Mouse (Mus musculus): ENCODE data around the gene Pglyrp3. TPM values are rescaled to one million over a fixed set of nuclear protein-coding genes. Genes with fewer than 3 reads are reported as not detected.
A peak's percentile ranks its signal among the peaks of the same experiment; 100 is the strongest.
"Not testable (repeated sequence)": the region's sequence is repeated elsewhere in the genome, so short reads cannot be mapped to it uniquely, and the experiment has no call there.

Pglyrp3 gene
- not detected in 2 replicates for polyA plus RNA-seq (2014; fragmentation: Nextera tagmentation; extraction: Ambion mirVana)

GRCm38 (mm10) chr3:92014283-92014682 is at the start of gene Pglyrp3:
TSS of gene Pglyrp3 (plus strand) at chr3:92014583.
- Histone ChIP-seq H3K4me3 (ENCODE audit: low read depth, low read length) (no peak within 1 kb of the TSS), H3K27me3 (ENCODE audit: control insufficient read depth, insufficient read depth, low read length) (no peaks in the 10 kb centered on the region), H3K27ac (replicated peaks; ENCODE audit: low read depth, low read length) (no peak within 1 kb of the TSS), H3K4me2 (ENCODE audit: low read depth, low read length) (no peak within 1 kb of the TSS), H3K4me1 (ENCODE audit: control insufficient read depth, insufficient read depth, low read length) (no peaks in the 10 kb centered on the region), H3K9me3 (replicated peaks; ENCODE audit: control insufficient read depth, low read length) (no peaks in the 10 kb centered on the region), H3K36me3 (replicated peaks; ENCODE audit: control insufficient read depth, insufficient read depth, low read depth, low read length) (no peaks in the 10 kb centered on the region), H3K9ac (replicated peaks; ENCODE audit: low read length) (no peak within 1 kb of the TSS)
- ATAC-seq (replicated peaks; ENCODE audit: insufficient number of reproducible peaks, low FRiP score, low TSS enrichment, low read depth) = no peak
- DNase-seq (ENCODE audit: low spot score) = no peak
- WGBS = 89% methylated on average over 1 of the region's 1 CpGs

GRCm38 (mm10) chr3:92011001-92011400 is 3.4 kb upstream of the Pglyrp3 start:
- no peak overlapping the region for H3K4me3 ChIP-seq (ENCODE audit: low read depth, low read length)
- no peak for ATAC-seq (replicated peaks; ENCODE audit: insufficient number of reproducible peaks, low FRiP score, low TSS enrichment, low read depth)
- H3K36me3 ChIP-seq (replicated peaks; ENCODE audit: control insufficient read depth, insufficient read depth, low read depth, low read length) = no peaks in the 10 kb centered on the region
- DNase-seq (ENCODE audit: low spot score) = no peak
- no peaks in the 10 kb centered on the region for H3K9me3 ChIP-seq (replicated peaks; ENCODE audit: control insufficient read depth, low read length)
- no peaks in the 10 kb centered on the region for H3K27me3 ChIP-seq (ENCODE audit: control insufficient read depth, insufficient read depth, low read length)
- no peaks in the 10 kb centered on the region for H3K4me1 ChIP-seq (ENCODE audit: control insufficient read depth, insufficient read depth, low read length)
- 87% methylated on average over 1 of the region's 1 CpGs for WGBS
- no peak overlapping the region for H3K9ac ChIP-seq (replicated peaks; ENCODE audit: low read length)
- H3K4me2 ChIP-seq (ENCODE audit: low read depth, low read length) = no peak overlapping the region
- no peak overlapping the region for H3K27ac ChIP-seq (replicated peaks; ENCODE audit: low read depth, low read length)

- peak; percentile 1 for DNase-seq (ENCODE audit: low spot score)
- H3K4me3 ChIP-seq (ENCODE audit: low read depth, low read length) = not testable (repeated sequence)
- 60% methylated on average over 24 of the region's 24 CpGs for WGBS
These were observed 10.2 kb downstream of the Pglyrp3 start for GRCm38 (mm10) chr3:92024541-92024940.

GRCm38 (mm10) chr3:92033203-92033602 is 18.8 kb downstream of the Pglyrp3 start:
- DNase-seq (ENCODE audit: low spot score) (no peak), ATAC-seq (replicated peaks; ENCODE audit: insufficient number of reproducible peaks, low FRiP score, low TSS enrichment, low read depth) (no peak)
- 51% methylated on average over 2 of the region's 2 CpGs for WGBS
- Histone ChIP-seq H3K9ac (replicated peaks; ENCODE audit: low read length) (no peak overlapping the region), H3K36me3 (replicated peaks; ENCODE audit: control insufficient read depth, insufficient read depth, low read depth, low read length) (no peaks in the 10 kb centered on the region), H3K4me2 (ENCODE audit: low read depth, low read length) (no peak overlapping the region), H3K4me1 (ENCODE audit: control insufficient read depth, insufficient read depth, low read length) (no peaks in the 10 kb centered on the region), H3K27me3 (ENCODE audit: control insufficient read depth, insufficient read depth, low read length) (no peaks in the 10 kb centered on the region), H3K27ac (replicated peaks; ENCODE audit: low read depth, low read length) (no peak overlapping the region), H3K4me3 (ENCODE audit: low read depth, low read length) (no peak overlapping the region), H3K9me3 (replicated peaks; ENCODE audit: control insufficient read depth, low read length) (no peaks in the 10 kb centered on the region)

More at GRCm38 (mm10) chr3:92024541-92024940, 10.2 kb downstream of the Pglyrp3 start:
- not testable (repeated sequence) for ATAC-seq (replicated peaks; ENCODE audit: insufficient number of reproducible peaks, low FRiP score, low TSS enrichment, low read depth); H3K27me3 ChIP-seq (ENCODE audit: control insufficient read depth, insufficient read depth, low read length); H3K9ac ChIP-seq (replicated peaks; ENCODE audit: low read length); H3K36me3 ChIP-seq (replicated peaks; ENCODE audit: control insufficient read depth, insufficient read depth, low read depth, low read length); H3K4me2 ChIP-seq (ENCODE audit: low read depth, low read length); H3K9me3 ChIP-seq (replicated peaks; ENCODE audit: control insufficient read depth, low read length); H3K4me1 ChIP-seq (ENCODE audit: control insufficient read depth, insufficient read depth, low read length); H3K27ac ChIP-seq (replicated peaks; ENCODE audit: low read depth, low read length)

- no peak overlapping the region for H3K4me2 ChIP-seq (ENCODE audit: low read depth, low read length)
- WGBS = 44% methylated on average over 1 of the region's 1 CpGs
- no peaks in the 10 kb centered on the region for H3K9me3 ChIP-seq (replicated peaks; ENCODE audit: control insufficient read depth, low read length)
These were observed 19.5 kb downstream of the Pglyrp3 start for GRCm38 (mm10) chr3:92033892-92034291.

GRCm38 (mm10) chr3:92050382-92051054 is 36.1 kb downstream of the Pglyrp3 start:
- DNase-seq (ENCODE audit: low spot score) = peak; percentile 67
- Histone ChIP-seq H3K27me3 (ENCODE audit: control insufficient read depth, insufficient read depth, low read length) (no peaks in the 10 kb centered on the region), H3K9me3 (replicated peaks; ENCODE audit: control insufficient read depth, low read length) (no peaks in the 10 kb centered on the region), H3K4me2 (ENCODE audit: low read depth, low read length) (no peak overlapping the region), H3K4me1 (ENCODE audit: control insufficient read depth, insufficient read depth, low read length) (no peaks in the 10 kb centered on the region), H3K4me3 (ENCODE audit: low read depth, low read length) (no peak overlapping the region), H3K9ac (replicated peaks; ENCODE audit: low read length) (no peak overlapping the region), H3K27ac (replicated peaks; ENCODE audit: low read depth, low read length) (no peak overlapping the region), H3K36me3 (replicated peaks; ENCODE audit: control insufficient read depth, insufficient read depth, low read depth, low read length) (no peaks in the 10 kb centered on the region)
- no peak for ATAC-seq (replicated peaks; ENCODE audit: insufficient number of reproducible peaks, low FRiP score, low TSS enrichment, low read depth)
- WGBS = 51% methylated on average over 6 of the region's 6 CpGs

More at GRCm38 (mm10) chr3:92033892-92034291, 19.5 kb downstream of the Pglyrp3 start:
- DNase-seq (ENCODE audit: low spot score) (no peak), ATAC-seq (replicated peaks; ENCODE audit: insufficient number of reproducible peaks, low FRiP score, low TSS enrichment, low read depth) (no peak)
- Histone ChIP-seq H3K36me3 (replicated peaks; ENCODE audit: control insufficient read depth, insufficient read depth, low read depth, low read length) (no peaks in the 10 kb centered on the region), H3K4me3 (ENCODE audit: low read depth, low read length) (no peak overlapping the region), H3K27ac (replicated peaks; ENCODE audit: low read depth, low read length) (no peak overlapping the region), H3K4me1 (ENCODE audit: control insufficient read depth, insufficient read depth, low read length) (no peaks in the 10 kb centered on the region), H3K9ac (replicated peaks; ENCODE audit: low read length) (no peak overlapping the region), H3K27me3 (ENCODE audit: control insufficient read depth, insufficient read depth, low read length) (no peaks in the 10 kb centered on the region)

GRCm38 (mm10) chr3:92080462-92081284 is 66.3 kb downstream of the Pglyrp3 start:
- peak; percentile 72 for ATAC-seq (replicated peaks; ENCODE audit: insufficient number of reproducible peaks, low FRiP score, low TSS enrichment, low read depth)
- WGBS = under 1% methylated on average over 44 of the region's 82 CpGs
- H3K27ac ChIP-seq (replicated peaks; ENCODE audit: low read depth, low read length) = no peak overlapping the region
- H3K4me2 ChIP-seq (ENCODE audit: low read depth, low read length) = peak overlapping the region; percentile 96
- peak overlapping the region; percentile 69 for H3K4me3 ChIP-seq (ENCODE audit: low read depth, low read length)
- H3K36me3 ChIP-seq (replicated peaks; ENCODE audit: control insufficient read depth, insufficient read depth, low read depth, low read length) = no peaks in the 10 kb centered on the region
- DNase-seq (ENCODE audit: low spot score) = peak; percentile 70
- H3K9ac ChIP-seq (replicated peaks; ENCODE audit: low read length) = peak overlapping the region; percentile 64
- H3K27me3 ChIP-seq (ENCODE audit: control insufficient read depth, insufficient read depth, low read length) = peaks cover 12% of the 10 kb centered on the region
- H3K4me1 ChIP-seq (ENCODE audit: control insufficient read depth, insufficient read depth, low read length) = no peaks in the 10 kb centered on the region
- no peaks in the 10 kb centered on the region for H3K9me3 ChIP-seq (replicated peaks; ENCODE audit: control insufficient read depth, low read length)
